Mouse (Mus musculus): ENCODE results near the gene Wsb2.

- no peak for TF ChIP-seq CTCF (IDR thresholded peaks at IDR 0.05; ENCODE audit: control insufficient read depth, insufficient read depth, insufficient read length)
- no peak for TF ChIP-seq MYOG (IDR thresholded peaks at IDR 0.05; ENCODE audit: control insufficient read depth, extremely low read depth, insufficient read length)
- no peak for TF ChIP-seq MAX (IDR thresholded peaks at IDR 0.05)
These were observed 7.7 kb downstream of the Wsb2 start for GRCm38 (mm10) chr5:117364821-117365220.
